ENCODE assay signal across 20 mouse cellular contexts in the genomic region with DNA sequence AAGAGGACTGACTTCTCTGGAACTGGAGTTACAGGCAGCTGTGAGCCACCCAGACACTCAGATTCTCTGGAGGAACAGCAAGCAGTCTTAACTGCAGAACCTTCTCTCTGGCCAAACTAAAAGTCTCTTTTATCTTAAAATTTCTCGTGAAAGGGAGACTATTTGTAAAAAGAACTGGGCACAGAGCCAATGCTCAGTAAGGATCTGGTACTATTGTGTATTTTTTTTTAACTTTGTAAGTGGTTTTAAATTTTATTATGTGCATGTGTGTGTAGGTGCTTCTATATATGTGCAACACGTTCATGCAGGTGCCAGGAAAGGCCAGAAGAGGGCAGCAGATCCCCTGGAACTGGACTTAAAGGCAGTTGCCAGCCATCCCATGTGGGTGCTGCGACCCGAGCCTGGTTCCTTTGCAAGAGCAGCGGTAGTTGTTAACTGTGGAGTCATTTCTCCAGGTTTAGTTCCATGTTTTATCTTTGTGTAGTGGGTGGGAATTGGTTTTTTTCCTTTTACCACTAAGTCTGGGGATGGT. TPM values are rescaled to one million over a fixed set of nuclear protein-coding genes. Genes with fewer than 3 reads are reported as not detected.
A peak's percentile ranks its signal among the peaks of the same experiment; 100 is the strongest.
DNase-seq lines count a peak whose midpoint lies in the region; ATAC-seq and TF ChIP-seq lines count a peak whose summit lies in the region.
"Had no signal": no experiment of that assay in that cellular context is flagged by ENCODE, and none has a peak within 500 bp of the region (broad histone marks: within the 10 kb centered on the region; RNA-seq: fewer than 3 reads in every experiment).

No protein-coding gene starts in this region.

- no peak overlapping the region for H3K27ac ChIP-seq in kidney, postnatal 0 days
- H3K27ac ChIP-seq in thymus, adult 2 months (ENCODE audit: control insufficient read depth, insufficient read depth, low read length): no peak overlapping the region
- no peak overlapping the region for H3K27ac ChIP-seq in stomach, postnatal 0 days (replicated peaks)
- H3K27ac ChIP-seq: forebrain, embryonic 12.5 days; hindbrain, embryonic 14.5 days; kidney, embryonic 15.5 days; macrophage; midbrain, embryonic 15.5 days had no signal

- WGBS in kidney, postnatal 0 days: 75% methylated on average over 5 of the region's 5 CpGs
- 74% methylated on average over 5 of the region's 5 CpGs for WGBS in thymus, adult 2 months
- WGBS in stomach, postnatal 0 days: 74% methylated on average over 5 of the region's 5 CpGs

- H3K9me3 ChIP-seq in kidney, postnatal 0 days (replicated peaks; ENCODE audit: low read length): no peaks in the 10 kb centered on the region
- H3K9me3 ChIP-seq in stomach, postnatal 0 days (ENCODE audit: control insufficient read depth, low read length): 0 out of 2 replicates have a peak, but pooled peaks cover 4% of the 10 kb centered on the region
- H3K9me3 ChIP-seq: midbrain, embryonic 15.5 days had no signal

- H3K36me3 ChIP-seq in kidney, postnatal 0 days (ENCODE audit: insufficient read depth, low read length): no peaks in the 10 kb centered on the region
- H3K36me3 ChIP-seq in thymus, adult 2 months (ENCODE audit: control insufficient read depth, insufficient read depth, low read length): no peaks in the 10 kb centered on the region
- H3K36me3 ChIP-seq in stomach, postnatal 0 days (ENCODE audit: control insufficient read depth, insufficient read depth, low read length): no peaks in the 10 kb centered on the region
- H3K36me3 ChIP-seq: forebrain, embryonic 12.5 days; kidney, embryonic 15.5 days; midbrain, embryonic 15.5 days had no signal

- no peak for ATAC-seq in kidney, postnatal 0 days (replicated peaks; ENCODE audit: low FRiP score, low read depth)
- ATAC-seq in stomach, postnatal 0 days (ENCODE audit: low FRiP score, low TSS enrichment): no peak
- ATAC-seq: midbrain, embryonic 15.5 days had no signal

- no peak overlapping the region for H3K4me3 ChIP-seq in kidney, postnatal 0 days (replicated peaks; ENCODE audit: low read depth, low read length)
- no peak overlapping the region for H3K4me3 ChIP-seq in thymus, adult 2 months (ENCODE audit: control insufficient read depth, insufficient read depth, low read length)
- no peak overlapping the region for H3K4me3 ChIP-seq in stomach, postnatal 0 days (ENCODE audit: low read depth, low read length)
- H3K4me3 ChIP-seq: forebrain, embryonic 12.5 days; kidney, embryonic 15.5 days; midbrain, embryonic 15.5 days had no signal

- no peak for DNase-seq in kidney, postnatal 0 days (ENCODE audit: low spot score)
- no peak for DNase-seq in kidney, postnatal 14 days
- DNase-seq in thymus, adult 2 months: no peak
- no peak for DNase-seq in thymus, postnatal 36 days
- DNase-seq in ZHBTc4 (ENCODE audit: low read depth, low spot score): peak; percentile 45
- DNase-seq in stomach, postnatal 0 days (ENCODE audit: low spot score): no peak
- no peak for DNase-seq in spleen, adult 18-20 months
- DNase-seq: cerebellum, adult 9-11 months; gastrocnemius, postnatal 14 days; layer of hippocampus, postnatal 36 days; right cerebral cortex, adult 18-20 months had no signal

- H3K9ac ChIP-seq in kidney, postnatal 0 days (ENCODE audit: low read depth, low read length): no peak overlapping the region
- H3K9ac ChIP-seq in stomach, postnatal 0 days (ENCODE audit: low read length): no peak overlapping the region
- H3K9ac ChIP-seq: forebrain, embryonic 12.5 days; hindbrain, embryonic 14.5 days; kidney, embryonic 15.5 days; midbrain, embryonic 15.5 days had no signal

- H3K4me1 ChIP-seq in kidney, postnatal 0 days (replicated peaks; ENCODE audit: insufficient read depth, low read length): peaks cover 19% of the 10 kb centered on the region
- H3K4me1 ChIP-seq in thymus, adult 2 months (replicated peaks; ENCODE audit: control insufficient read depth, insufficient read depth, low read length): peaks cover 10% of the 10 kb centered on the region
- peaks cover 6% of the 10 kb centered on the region for H3K4me1 ChIP-seq in stomach, postnatal 0 days (replicated peaks; ENCODE audit: control insufficient read depth, insufficient read depth)

- peaks cover 26% of the 10 kb centered on the region for H3K27me3 ChIP-seq in kidney, postnatal 0 days (ENCODE audit: insufficient read depth, low read length)
- peaks cover 27% of the 10 kb centered on the region for H3K27me3 ChIP-seq in thymus, adult 2 months (ENCODE audit: control insufficient read depth, insufficient read depth, low read length)
- H3K27me3 ChIP-seq in stomach, postnatal 0 days (ENCODE audit: control insufficient read depth, insufficient read depth, low read length): peaks cover 13% of the 10 kb centered on the region; the same call in 1 of the 2 replicates

- no peak overlapping the region for H3K4me2 ChIP-seq in kidney, postnatal 0 days (ENCODE audit: low read length)
- H3K4me2 ChIP-seq in stomach, postnatal 0 days (replicated peaks; ENCODE audit: low read depth): no peak overlapping the region
- H3K4me2 ChIP-seq: forebrain, embryonic 12.5 days; hindbrain, embryonic 14.5 days; kidney, embryonic 15.5 days; liver, embryonic 11.5 days; midbrain, embryonic 15.5 days had no signal

- no peak for TF ChIP-seq EP300 in stomach, postnatal 0 days (optimal IDR thresholded peaks at IDR 0.05)

- peak; percentile 30; the same call in 1 of the 2 replicates for TF ChIP-seq CTCF in kidney, postnatal 0 days (IDR thresholded peaks at IDR 0.05; ENCODE audit: low read depth)
- 0 out of 2 replicates have a peak, but pooled peaks have one; percentile 21 for TF ChIP-seq CTCF in thymus, adult 2 months (IDR thresholded peaks at IDR 0.05; ENCODE audit: borderline replicate concordance, control insufficient read depth, extremely low read depth, insufficient read depth, low read length, poor library complexity)
- peak; percentile 36 for TF ChIP-seq CTCF in stomach, postnatal 0 days (IDR thresholded peaks at IDR 0.05; ENCODE audit: low read depth)

- no peak for TF ChIP-seq POLR2A in thymus, adult 2 months (IDR thresholded peaks at IDR 0.05; ENCODE audit: control insufficient read depth, extremely low read depth, insufficient read depth, low read length, poor library complexity)

RNA-seq across cellular contexts. Expression of a gene that starts 4.2 kb away (rescaled TPM):
- not detected in 2 replicates for polyA plus RNA-seq in kidney, postnatal 0 days (2015; fragmentation: Nextera tagmentation; extraction: Ambion mirVana)
- 0.12 TPM in 1 of 2 replicates, not detected in the other for polyA plus RNA-seq in thymus, adult 2 months (2012; rRNA removed)
- not detected in 2 replicates for polyA plus RNA-seq in stomach, postnatal 0 days (2015; fragmentation: Nextera tagmentation; extraction: Ambion mirVana)
- polyA plus RNA-seq: embryonic facial prominence, embryonic 11.5 days; forebrain, embryonic 12.5 days; heart, embryonic 14.5 days; hindbrain, embryonic 14.5 days; kidney, embryonic 15.5 days; liver, embryonic 11.5 days; macrophage; midbrain, embryonic 15.5 days; neural tube, embryonic 14.5 days had no signal

RNA-seq across cellular contexts. Expression of a gene that starts 52.7 kb away (rescaled TPM):
- polyA plus RNA-seq in kidney, postnatal 0 days (2015; fragmentation: Nextera tagmentation; extraction: Ambion mirVana): not detected in 2 replicates
- 0.15 and 0.28 TPM in 2 replicates for polyA plus RNA-seq in thymus, adult 2 months (2012; rRNA removed)
- polyA plus RNA-seq in stomach, postnatal 0 days (2015; fragmentation: Nextera tagmentation; extraction: Ambion mirVana): not detected in 2 replicates
- polyA plus RNA-seq: embryonic facial prominence, embryonic 11.5 days; forebrain, embryonic 12.5 days; heart, embryonic 14.5 days; hindbrain, embryonic 14.5 days; kidney, embryonic 15.5 days; midbrain, embryonic 15.5 days; neural tube, embryonic 14.5 days had no signal

RNA-seq across cellular contexts. Expression of a gene that starts 55.3 kb away (rescaled TPM):
- not detected in 2 replicates for polyA plus RNA-seq in kidney, postnatal 0 days (2015; fragmentation: Nextera tagmentation; extraction: Ambion mirVana)
- not detected in 2 replicates for polyA plus RNA-seq in thymus, adult 2 months (2012; rRNA removed)
- not detected in 2 replicates for polyA plus RNA-seq in stomach, postnatal 0 days (2015; fragmentation: Nextera tagmentation; extraction: Ambion mirVana)
- polyA plus RNA-seq: embryonic facial prominence, embryonic 11.5 days; forebrain, embryonic 12.5 days; heart, embryonic 14.5 days; hindbrain, embryonic 14.5 days; kidney, embryonic 15.5 days; liver, embryonic 11.5 days; macrophage; midbrain, embryonic 15.5 days; neural tube, embryonic 14.5 days had no signal
